Mouse (Mus musculus) olfactory bulb, adult 2 months (tissue): ENCODE data around the gene Rab13.

Source experiments
- CTCF ChIP-seq: fragments of 200-500 bp; IDR thresholded peaks from 2 replicates; pipeline ENCODE4 v1.5.1; 2012; ENCODE audit warnings: low read depth, mild to moderate bottlenecking, low read length, moderate library complexity; ENCODE audit not compliant: insufficient read depth
- POLR2A ChIP-seq: fragments of 200-500 bp; IDR thresholded peaks from 2 replicates; pipeline ENCODE4 v1.6.1; 2012; ENCODE audit warnings: mild to moderate bottlenecking, low read depth, low read length, moderate library complexity; ENCODE audit not compliant: insufficient read depth

DNA sequence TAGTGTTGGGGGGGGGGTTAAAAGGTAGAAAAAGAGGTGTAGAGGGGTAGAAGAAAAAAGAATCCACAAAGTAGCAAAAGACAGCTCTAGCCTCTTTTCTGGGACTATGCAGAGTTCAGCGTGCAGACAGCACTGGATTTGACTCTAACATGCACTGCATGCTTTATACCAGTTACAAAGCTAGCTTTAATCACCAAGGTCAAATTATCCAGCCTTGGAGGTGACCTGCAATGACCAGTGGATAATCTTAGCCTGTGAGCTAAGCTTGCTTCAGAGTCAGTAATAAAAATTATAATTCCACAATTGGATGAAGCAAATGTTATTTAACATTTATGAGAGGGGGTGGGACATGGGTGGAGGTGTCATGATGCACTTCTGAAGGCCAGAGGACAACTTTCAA lies 17.9 kb upstream of the Rab13 start:
- TF ChIP-seq CTCF (no peak), POLR2A (no peak)
